Mouse (Mus musculus): ENCODE measurements around the gene Fam129a.

The Fam129a gene

GRCm38 (mm10) chr1:151667351-151668074, 96.5 kb downstream of the Fam129a start:
- DNase-seq = no peak

GRCm38 (mm10) chr1:151670006-151670591, 99.1 kb downstream of the Fam129a start:
- no peak for DNase-seq

DNA sequence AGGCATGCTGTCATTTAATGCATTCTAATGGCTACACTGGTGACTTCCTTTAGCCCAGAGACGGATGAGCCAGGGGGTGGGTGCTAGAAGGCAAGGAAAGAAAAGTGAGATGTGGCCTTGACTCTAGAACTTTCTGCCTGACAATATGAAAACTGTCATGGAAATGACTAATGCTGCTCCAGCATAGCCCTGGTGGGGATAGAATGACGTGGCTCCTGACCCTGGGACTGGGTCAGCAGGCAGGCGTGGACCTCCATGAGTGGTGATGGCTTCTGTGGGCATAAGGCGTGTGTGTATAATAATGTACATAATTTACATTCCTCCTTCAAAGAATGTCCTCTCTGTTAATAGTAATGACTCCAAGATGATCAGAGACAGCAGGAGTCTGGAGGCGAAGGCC, 104.7 kb downstream of the Fam129a start:
- no peak for DNase-seq

GRCm38 (mm10) chr1:151677185-151677809, 106.3 kb downstream of the Fam129a start:
- DNase-seq = no peak

GRCm38 (mm10) chr1:151677975-151678374, 107.0 kb downstream of the Fam129a start:
- DNase-seq = no peak

DNA sequence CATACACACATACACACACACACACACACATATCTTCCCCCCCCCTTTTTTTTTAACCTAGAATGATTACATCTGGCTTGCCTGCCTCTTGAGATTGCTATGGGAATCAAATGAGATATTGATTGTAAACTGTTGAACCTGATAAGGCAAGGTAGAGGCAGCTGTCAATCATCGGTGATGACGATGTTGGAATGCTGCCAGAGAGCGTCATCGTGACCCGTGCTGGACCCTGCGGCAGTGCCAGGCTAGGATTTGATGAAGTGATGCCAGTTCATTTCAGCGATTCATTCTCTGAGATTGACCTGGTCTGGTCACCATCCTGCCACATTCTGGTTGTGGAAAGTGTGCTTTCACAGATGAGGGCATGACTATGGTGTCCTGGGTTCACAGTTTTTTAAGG, 108.2 kb downstream of the Fam129a start:
- no peak for DNase-seq

- no peak for DNase-seq
These were observed 109.1 kb downstream of the Fam129a start for GRCm38 (mm10) chr1:151679883-151680613.

GRCm38 (mm10) chr1:151680971-151681370, 110.0 kb downstream of the Fam129a start:
- DNase-seq = no peak

DNA sequence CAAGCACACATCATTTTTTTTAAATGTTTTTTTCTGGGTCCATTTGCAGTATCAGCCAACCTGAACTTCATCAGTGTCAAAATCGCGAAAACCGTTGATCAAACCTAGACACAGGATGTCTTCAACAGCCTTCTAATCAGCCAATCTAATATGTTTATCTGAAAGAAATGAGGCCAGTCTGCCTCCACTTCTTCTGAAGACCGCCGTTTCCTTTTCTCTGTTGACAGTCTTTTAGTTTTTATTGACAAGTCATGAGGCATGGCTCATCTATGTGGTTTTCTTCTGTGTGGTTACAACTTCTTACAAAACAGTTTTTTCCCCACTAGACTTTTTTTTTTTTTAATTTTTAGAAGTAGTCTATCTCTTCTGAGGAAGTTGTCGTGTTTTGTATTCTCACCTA, 111.9 kb downstream of the Fam129a start:
- no peak for DNase-seq

GRCm38 (mm10) chr1:151684451-151684892, 113.5 kb downstream of the Fam129a start:
- DNase-seq = no peak

- no peak for DNase-seq
These were observed 114.0 kb downstream of the Fam129a start for GRCm38 (mm10) chr1:151684978-151685377.

GRCm38 (mm10) chr1:151685666-151686309, 114.8 kb downstream of the Fam129a start:
- DNase-seq = peak in 1 of 2 experiments; percentile 31

GRCm38 (mm10) chr1:151686696-151687095, 115.7 kb downstream of the Fam129a start:
- peak; percentile 34 to 52 for DNase-seq

DNA sequence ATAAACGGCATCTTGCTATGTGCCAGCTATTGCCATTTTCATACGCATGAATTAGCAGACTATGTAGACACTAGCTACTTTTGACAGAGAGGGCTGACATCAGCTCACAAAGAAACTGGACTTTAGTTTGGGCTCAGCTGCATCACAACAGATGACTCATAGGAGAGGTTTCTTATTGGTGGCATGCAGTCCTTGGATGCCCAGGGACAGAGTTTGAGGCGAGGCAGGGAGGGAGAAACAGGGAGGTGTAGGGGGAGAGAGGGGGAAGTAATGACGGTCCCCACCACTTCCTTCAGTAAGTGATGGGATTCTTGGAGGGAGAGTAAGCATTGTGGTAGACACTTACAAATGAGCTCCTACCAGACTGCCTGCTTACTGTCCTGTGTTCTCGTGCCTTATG, 118.0 kb downstream of the Fam129a start:
- no peak for DNase-seq

DNA sequence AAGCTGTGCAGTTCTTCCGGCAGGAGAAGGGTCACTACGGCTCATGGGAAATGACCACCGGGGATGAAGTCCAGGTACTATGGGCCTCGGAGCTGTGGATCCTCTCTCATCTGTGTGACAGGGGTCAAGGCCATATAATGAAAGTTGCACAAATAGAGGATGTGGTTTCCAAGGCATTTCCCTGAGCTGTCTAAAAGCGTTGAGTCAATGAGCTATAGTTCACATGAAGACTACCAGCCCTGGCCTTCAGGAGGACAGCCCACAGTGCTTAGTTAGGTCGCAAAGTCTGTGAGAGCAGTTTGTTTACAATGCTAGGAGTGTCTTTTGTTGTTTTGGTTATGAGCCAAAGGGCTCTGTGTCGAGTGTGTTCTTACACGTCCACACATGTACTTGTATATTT, 118.6 kb downstream of the Fam129a start:
- peak in 1 of 2 experiments; percentile 28 for DNase-seq

DNA sequence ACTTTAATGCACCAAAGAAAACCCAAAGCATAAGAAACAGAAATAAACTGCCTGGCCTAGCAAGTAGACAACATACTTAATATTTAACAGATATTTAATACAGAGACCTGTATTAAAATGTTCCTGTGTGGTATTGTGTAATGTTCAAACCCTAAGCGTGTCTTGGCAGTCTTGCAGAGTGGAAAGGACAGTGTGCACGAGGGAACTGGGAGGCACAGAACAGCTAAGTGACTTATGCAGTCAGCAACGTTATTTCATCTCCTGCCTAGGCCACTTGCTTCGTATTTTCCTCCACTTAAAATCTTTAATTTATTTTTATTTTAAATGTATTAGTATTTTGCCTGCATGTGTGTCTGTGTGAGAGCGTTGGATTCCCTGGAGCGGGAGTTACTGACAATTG, 119.1 kb downstream of the Fam129a start:
- peak in 1 of 2 experiments; percentile 46 for DNase-seq

GRCm38 (mm10) chr1:151690583-151691193, 119.7 kb downstream of the Fam129a start:
- DNase-seq = peak; percentile 27 to 45

DNA sequence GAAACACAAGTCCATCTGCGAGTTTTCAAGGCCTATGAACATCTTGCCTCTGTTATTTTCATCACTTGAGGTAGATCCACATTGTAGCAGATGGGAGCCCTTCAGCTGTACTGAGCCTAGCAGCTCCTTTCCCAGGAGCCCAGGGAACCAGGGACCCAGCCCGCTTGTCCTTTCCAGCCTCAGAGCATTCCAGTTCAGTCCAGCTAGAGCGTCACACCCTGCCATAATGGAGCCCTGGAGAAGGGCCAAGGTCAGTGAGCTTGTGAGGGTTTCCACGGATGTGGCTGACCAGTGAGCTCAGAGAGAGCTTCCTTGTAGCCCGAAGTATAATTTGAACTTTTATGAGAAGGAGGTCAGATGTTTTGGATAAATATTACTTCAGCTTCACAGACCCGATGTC, 121.9 kb downstream of the Fam129a start:
- peak; percentile 56 to 75 for DNase-seq

GRCm38 (mm10) chr1:151696751-151697150, 125.8 kb downstream of the Fam129a start:
- no peak for DNase-seq

DNA sequence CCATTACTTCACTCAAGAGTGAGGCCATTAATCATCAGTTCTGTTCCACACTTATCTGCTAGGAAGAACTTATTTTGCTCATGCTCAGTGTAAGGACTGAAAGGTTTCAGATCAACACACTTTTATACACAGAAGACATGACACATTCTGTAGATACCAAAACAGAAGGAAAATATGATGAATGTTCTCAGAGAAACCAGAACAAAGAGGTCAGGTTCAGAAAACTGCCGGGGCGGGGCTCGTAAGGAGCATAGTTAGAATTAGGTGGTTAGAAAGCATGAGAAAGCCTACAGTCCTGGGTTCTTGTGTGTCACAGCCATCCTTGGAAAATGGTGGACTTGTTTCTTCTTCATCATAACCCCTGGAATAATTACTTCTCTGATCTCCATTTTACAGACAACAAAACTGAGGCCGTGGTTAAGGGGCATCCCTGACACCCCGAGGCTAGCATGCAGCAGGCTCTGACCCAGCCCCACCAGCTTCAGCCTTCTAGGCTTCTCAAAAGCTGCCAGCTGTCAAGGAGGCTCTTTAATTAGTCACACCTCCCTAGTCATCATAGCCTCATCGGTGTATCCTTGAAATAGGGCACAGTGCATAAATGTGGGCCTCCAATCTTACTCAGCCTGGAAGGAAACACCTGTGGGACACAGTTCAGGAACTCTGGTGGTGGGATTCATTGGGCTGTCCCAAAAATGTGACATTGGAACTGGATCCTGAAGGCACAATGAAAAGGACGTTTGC, 127.1 kb downstream of the Fam129a start:
- DNase-seq = no peak

- no peak for DNase-seq
These were observed 128.4 kb downstream of the Fam129a start for GRCm38 (mm10) chr1:151699363-151699762.

DNA sequence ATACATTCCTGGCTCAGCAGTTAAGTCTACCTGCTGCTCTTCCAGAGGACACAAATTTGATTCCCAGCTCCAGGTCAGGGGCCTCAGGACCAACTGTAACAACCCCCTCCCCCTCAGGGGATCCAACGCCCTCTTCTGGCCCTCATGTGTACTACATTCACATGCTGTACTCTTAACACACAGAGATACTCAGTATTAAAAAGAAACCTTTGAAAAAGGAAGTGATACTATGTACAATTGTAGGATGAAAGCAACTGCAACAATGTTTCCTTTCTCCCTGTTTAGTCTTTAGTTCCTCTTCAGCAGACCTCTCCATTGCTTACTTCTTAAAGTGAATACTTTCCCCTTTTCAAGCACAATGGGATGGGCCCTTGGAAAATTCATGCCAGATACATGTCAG, 131.8 kb downstream of the Fam129a start:
- no peak for DNase-seq

Data from lung, adult 18-20 months (tissue).